Mouse (Mus musculus): ENCODE results near the gene Pold4.

DNA sequence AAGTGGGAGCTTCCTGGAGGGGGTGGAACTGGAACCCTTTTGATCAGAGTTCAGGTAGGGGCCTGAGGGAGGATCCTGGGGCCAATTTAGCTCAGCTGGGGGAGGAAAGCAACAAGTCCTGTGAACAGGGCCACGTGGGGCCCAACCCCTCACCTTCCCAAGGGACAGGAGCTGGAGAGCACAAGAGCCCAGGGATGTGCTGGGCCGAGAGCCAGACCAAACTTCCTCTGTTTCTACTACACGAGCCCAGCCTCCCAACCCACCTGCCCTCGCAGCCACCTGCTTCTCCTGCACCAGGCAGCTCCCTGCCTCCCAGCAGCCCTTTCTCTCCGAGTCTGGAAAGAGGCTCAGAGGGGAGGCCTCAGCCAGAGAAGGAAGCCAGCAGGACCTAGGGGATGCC, 35.2 kb upstream of the Pold4 start:
- no peak for TF ChIP-seq CTCF (IDR thresholded peaks at IDR 0.05; ENCODE audit: control insufficient read depth, insufficient read depth, insufficient read length)
- TF ChIP-seq CEBPB (IDR thresholded peaks at IDR 0.05; ENCODE audit: low read depth), result no peak
